Mouse (Mus musculus) intestine, postnatal 0 days (tissue): Measurements from ENCODE around the gene Ccdc184. TPM values are rescaled to one million over a fixed set of nuclear protein-coding genes. Genes with fewer than 3 reads are reported as not detected.

Experiments used
- ATAC-seq: fragments of 200-750 bp; cut with Nextera tagmentation; 2 replicates; pipeline ENCODE4 v1.8.0; 2017; ENCODE audit warnings: mild to moderate bottlenecking, moderate TSS enrichment, moderate library complexity
- H3K27ac ChIP-seq: fragments of 300-500 bp; sonication (generic); 2 replicates; pipeline ENCODE4 v1.5.1; 2014; ENCODE audit warnings: mild to moderate bottlenecking, low read depth, low read length, moderate library complexity
- H3K27me3 ChIP-seq: fragments of 300-500 bp; sonication (generic); replicated peaks from 2 replicates; pipeline ENCODE4 v1.6.1; 2014; ENCODE audit warnings: low read length, mixed read lengths; ENCODE audit not compliant: control insufficient read depth, insufficient read depth
- H3K36me3 ChIP-seq: fragments of 300-500 bp; sonication (generic); 2 replicates; pipeline ENCODE4 v1.6.1; 2014; ENCODE audit warnings: mild to moderate bottlenecking, moderate library complexity; ENCODE audit not compliant: control insufficient read depth, insufficient read depth
- H3K4me1 ChIP-seq: fragments of 300-500 bp; sonication (generic); replicated peaks from 2 replicates; pipeline ENCODE4 v1.6.1; 2014; ENCODE audit warnings: antibody characterized with exemption, low read length, mixed read lengths; ENCODE audit not compliant: control insufficient read depth, insufficient read depth
- H3K4me2 ChIP-seq: fragments of 300-500 bp; sonication (generic); replicated peaks from 2 replicates; pipeline ENCODE4 v1.6.1; 2014; ENCODE audit warnings: low read depth, mild to moderate bottlenecking, moderate library complexity
- H3K4me3 ChIP-seq: fragments of 300-500 bp; sonication (generic); 2 replicates; pipeline ENCODE4 v1.5.1; 2014; ENCODE audit warnings: low read depth, low read length
- H3K9ac ChIP-seq: fragments of 300-500 bp; sonication (generic); 2 replicates; pipeline ENCODE4 v1.6.1; 2014; ENCODE audit warnings: mild to moderate bottlenecking, low read depth, low read length
- H3K9me3 ChIP-seq: fragments of 300-500 bp; sonication (generic); 2 replicates; pipeline ENCODE4 v1.6.1; 2016; ENCODE audit warnings: mixed run types; ENCODE audit not compliant: control insufficient read depth
- CTCF ChIP-seq: sonication (generic); IDR thresholded peaks from 2 replicates; pipeline ENCODE4 v1.5.1; 2016; ENCODE audit warnings: low read depth, mild to moderate bottlenecking, control low read depth, antibody characterized with exemption, moderate library complexity
- WGBS: fragments of 180-500 bp; shearing (Covaris S2); extraction: QIAGEN DNeasy Blood & Tissue Kit; methylation state at CpG from one replicate; pipeline ENCODE4 v1.1.7; 2014; 5-methylcytosine and 5-hydroxymethylcytosine counted together
- polyA plus RNA-seq: library from polyadenylated mRNA; unstranded; fragments of >200 nt; fragmentation: Nextera tagmentation; extraction: Ambion mirVana; gene quantifications from 2 replicates; pipeline ENCODE4 v1.2.1, GENCODE M21; 2015

The Ccdc184 gene
- 0.87 and 1.2 TPM in 2 replicates for polyA plus RNA-seq

GRCm38 (mm10) chr15:98166963-98167644, at the start of gene Ccdc184:
Gene Ccdc184 (plus strand): TSS chr15:98167158.
- H3K4me3 ChIP-seq = peak within 1 kb of the TSS; percentile 26
- no peaks in the 10 kb centered on the region for H3K36me3 ChIP-seq
- ATAC-seq = no peak
- H3K4me2 ChIP-seq = peak within 1 kb of the TSS; percentile 49
- no peaks in the 10 kb centered on the region for H3K9me3 ChIP-seq
- no peak for TF ChIP-seq CTCF
- no peak within 1 kb of the TSS for H3K9ac ChIP-seq
- H3K27me3 ChIP-seq = peaks cover 42% of the 10 kb centered on the region
- WGBS = 7% methylated on average over 17 of the region's 18 CpGs
- no peak within 1 kb of the TSS for H3K27ac ChIP-seq
- no peaks in the 10 kb centered on the region for H3K4me1 ChIP-seq

- 94% methylated on average over 12 of the region's 12 CpGs for WGBS
- Histone ChIP-seq H3K4me1 (no peaks in the 10 kb centered on the region), H3K9me3 (no peaks in the 10 kb centered on the region), H3K9ac (no peak overlapping the region), H3K27ac (no peak overlapping the region), H3K4me3 (no peak overlapping the region), H3K36me3 (peaks cover 48% of the 10 kb centered on the region), H3K27me3 (no peaks in the 10 kb centered on the region), H3K4me2 (no peak overlapping the region)
- no peak for ATAC-seq
- no peak for TF ChIP-seq CTCF
These were observed 47.6 kb upstream of the Ccdc184 start for GRCm38 (mm10) chr15:98119363-98119762.

GRCm38 (mm10) chr15:98120831-98121230, 46.1 kb upstream of the Ccdc184 start:
- no peak for TF ChIP-seq CTCF
- Histone ChIP-seq H3K27ac (no peak overlapping the region), H3K4me2 (no peak overlapping the region), H3K9me3 (no peaks in the 10 kb centered on the region), H3K9ac (no peak overlapping the region), H3K4me1 (no peaks in the 10 kb centered on the region), H3K27me3 (no peaks in the 10 kb centered on the region), H3K4me3 (no peak overlapping the region), H3K36me3 (peaks cover 57% of the 10 kb centered on the region)
- ATAC-seq = no peak
- WGBS = 95% methylated on average over 20 of the region's 20 CpGs

GRCm38 (mm10) chr15:98131001-98131400, 36.0 kb upstream of the Ccdc184 start:
- TF ChIP-seq CTCF = no peak
- peaks cover 61% of the 10 kb centered on the region for H3K36me3 ChIP-seq
- no peak for ATAC-seq
- H3K9ac ChIP-seq = no peak overlapping the region
- H3K4me1 ChIP-seq = no peaks in the 10 kb centered on the region
- no peaks in the 10 kb centered on the region for H3K27me3 ChIP-seq
- no peaks in the 10 kb centered on the region for H3K9me3 ChIP-seq
- no peak overlapping the region for H3K4me3 ChIP-seq
- H3K4me2 ChIP-seq = no peak overlapping the region
- H3K27ac ChIP-seq = no peak overlapping the region; the same call in 1 of the 2 replicates
- WGBS = 90% methylated on average over 4 of the region's 4 CpGs

- Histone ChIP-seq H3K4me3 (no peak overlapping the region), H3K36me3 (peaks cover 61% of the 10 kb centered on the region), H3K9ac (no peak overlapping the region), H3K4me1 (no peaks in the 10 kb centered on the region), H3K27me3 (no peaks in the 10 kb centered on the region), H3K4me2 (no peak overlapping the region), H3K27ac (no peak overlapping the region), H3K9me3 (no peaks in the 10 kb centered on the region)
- no peak for ATAC-seq
- no peak for TF ChIP-seq CTCF
- WGBS = 88% methylated on average over 7 of the region's 7 CpGs
These were observed 35.5 kb upstream of the Ccdc184 start for GRCm38 (mm10) chr15:98131451-98131850.

GRCm38 (mm10) chr15:98131942-98132655, 34.9 kb upstream of the Ccdc184 start:
- H3K27me3 ChIP-seq = no peaks in the 10 kb centered on the region
- H3K4me3 ChIP-seq = no peak overlapping the region
- TF ChIP-seq CTCF = no peak
- ATAC-seq = no peak
- H3K27ac ChIP-seq = no peak overlapping the region
- H3K9me3 ChIP-seq = no peaks in the 10 kb centered on the region
- no peak overlapping the region for H3K4me2 ChIP-seq
- WGBS = 79% methylated on average over 15 of the region's 15 CpGs
- no peak overlapping the region for H3K9ac ChIP-seq
- peaks cover 61% of the 10 kb centered on the region for H3K36me3 ChIP-seq
- H3K4me1 ChIP-seq = no peaks in the 10 kb centered on the region
